Mouse (Mus musculus) ES-E14 (cell line): ENCODE measurements around the gene Naxd.

ENCODE experiments used
- CHD2 ChIP-seq: IDR thresholded peaks from 2 replicates; pipeline ENCODE4 v1.6.1; 2014; ENCODE audit warnings: mild to moderate bottlenecking, low read depth, low read length, inconsistent platforms
- HCFC1 ChIP-seq: IDR thresholded peaks from 2 replicates; pipeline ENCODE4 v1.6.1; 2012; ENCODE audit warnings: low read length, inconsistent platforms, borderline replicate concordance; ENCODE audit not compliant: insufficient read depth
- MAFK ChIP-seq: IDR thresholded peaks from 2 replicates; pipeline ENCODE4 v1.6.1; 2014; ENCODE audit warnings: mild to moderate bottlenecking, low read depth, low read length, inconsistent platforms; ENCODE audit not compliant: insufficient read depth
- ZC3H11A ChIP-seq: IDR thresholded peaks from 2 replicates; pipeline ENCODE4 v1.6.1; 2012; ENCODE audit warnings: low read depth, mild to moderate bottlenecking, inconsistent platforms, low read length, borderline replicate concordance
- ZNF384 ChIP-seq: IDR thresholded peaks from 2 replicates; pipeline ENCODE4 v1.6.1; 2012; ENCODE audit warnings: low read depth, low read length, inconsistent platforms

DNA sequence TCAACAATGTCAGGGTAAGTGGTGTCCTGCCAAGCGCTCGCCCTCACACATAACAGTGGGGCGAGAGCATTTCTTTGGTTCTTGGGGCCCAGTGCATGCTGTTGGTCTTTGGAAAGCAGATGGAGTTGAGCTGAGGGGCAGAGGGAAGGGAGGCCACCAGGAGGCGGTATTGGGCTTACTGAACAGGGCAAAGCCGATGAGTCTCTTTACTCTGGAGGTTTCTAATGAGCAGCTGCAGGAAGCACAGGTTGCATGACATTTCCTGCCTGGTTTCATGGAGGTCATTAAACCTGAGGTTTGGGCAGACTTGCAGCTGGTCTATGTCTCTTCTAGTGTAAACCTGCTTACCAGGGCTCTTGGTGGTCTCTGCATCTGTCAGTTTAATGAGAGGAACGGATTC is 9.5 kb downstream of the Naxd start:
- TF ChIP-seq HCFC1: no peak
- no peak for TF ChIP-seq ZNF384
- no peak for TF ChIP-seq MAFK
- TF ChIP-seq CHD2: no peak
- TF ChIP-seq ZC3H11A: no peak
